Mouse (Mus musculus) thymus, adult 18-20 months (tissue): ENCODE measurements around the gene Cds1.

ENCODE experiments used
- DNase-seq, 2 experiments: peaks; one replicate each; pipeline ENCODE4 v3.0.0; 2022; ENCODE audit warnings: mixed read lengths in 2 of 2

The Cds1 gene

GRCm38 (mm10) chr5:101779376-101779863 is 14.5 kb downstream of the Cds1 start:
- DNase-seq: no peak

DNA sequence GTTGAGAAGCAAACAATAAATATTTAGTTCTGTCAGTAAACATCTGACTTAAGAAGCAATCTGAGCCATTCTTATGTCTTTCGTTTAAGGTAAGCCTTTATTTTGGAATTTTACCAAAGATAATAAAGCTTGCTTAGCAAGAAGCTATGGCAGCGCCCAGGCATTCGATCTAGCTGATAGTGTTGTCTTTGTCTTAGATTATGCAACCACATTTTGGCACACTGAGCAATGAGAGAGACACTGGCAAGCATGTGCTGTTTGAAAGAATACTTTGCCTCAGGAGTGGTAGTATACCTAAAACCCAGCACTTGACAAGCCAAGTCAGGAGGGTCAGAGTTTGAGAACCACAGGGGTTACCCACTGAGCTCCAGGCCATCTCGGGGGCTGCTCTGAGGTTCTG is 16.0 kb downstream of the Cds1 start:
- no peak for DNase-seq

DNA sequence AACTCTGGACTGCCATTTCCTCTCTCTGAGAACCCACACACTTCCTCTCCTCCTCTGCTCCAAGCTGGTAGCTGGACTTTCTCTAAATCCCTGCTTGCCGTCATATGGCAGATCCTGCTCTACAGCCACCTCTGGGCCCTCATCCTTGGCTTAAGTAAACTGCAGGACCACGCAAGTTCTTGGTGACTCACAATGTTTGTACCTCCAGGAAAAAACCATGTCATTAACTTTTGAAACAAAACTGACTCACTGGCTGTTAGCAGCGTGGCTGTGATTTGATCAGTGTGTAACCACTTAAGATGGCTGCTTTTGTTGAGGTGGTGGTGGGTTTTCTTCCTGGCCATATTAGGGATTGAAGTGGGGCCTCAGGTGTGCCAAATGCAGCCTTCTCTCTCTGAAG is 19.4 kb downstream of the Cds1 start:
- no peak for DNase-seq

DNA sequence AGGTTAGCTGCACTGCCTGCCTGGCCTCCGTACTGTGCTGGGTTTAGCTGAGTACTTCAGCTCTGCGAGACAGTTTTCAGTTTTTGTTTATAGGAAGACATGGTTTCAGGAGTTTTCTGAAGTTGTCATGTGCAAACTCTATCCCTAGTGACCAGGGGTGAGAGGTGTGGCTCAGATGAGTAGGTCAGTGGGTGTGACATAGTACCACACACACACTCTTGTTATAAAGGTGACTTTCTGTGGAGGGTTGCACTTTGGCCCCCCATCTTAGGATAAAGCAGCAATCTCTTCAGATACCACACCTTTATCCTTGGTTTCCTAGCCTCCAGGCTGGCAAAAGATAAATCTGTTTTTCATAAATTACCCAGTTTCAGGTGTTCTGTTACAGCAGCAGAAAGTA is 19.9 kb downstream of the Cds1 start:
- no peak for DNase-seq

GRCm38 (mm10) chr5:101785921-101786614 is 21.1 kb downstream of the Cds1 start:
- no peak for DNase-seq

- DNase-seq: no peak
These were observed 24.8 kb downstream of the Cds1 start for GRCm38 (mm10) chr5:101789770-101790169.

DNA sequence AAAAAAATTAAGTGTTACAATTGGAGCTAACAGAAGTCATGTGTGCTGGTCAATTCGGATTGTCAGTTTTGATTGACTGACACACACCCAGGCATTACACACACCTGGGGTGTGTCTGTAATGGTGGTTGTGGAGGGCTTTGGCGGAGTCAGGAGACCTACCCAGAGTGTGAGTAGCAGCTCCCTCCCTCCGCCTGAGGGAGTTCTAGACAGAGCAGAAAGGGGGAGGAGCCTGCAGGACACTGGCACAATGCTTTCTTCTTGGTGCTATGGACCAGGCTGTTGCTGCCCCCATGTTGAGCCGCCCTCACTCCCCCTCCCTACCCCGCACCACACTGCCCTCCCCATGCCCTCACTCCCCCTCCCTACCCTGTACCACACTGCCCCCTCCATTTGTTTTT is 25.6 kb downstream of the Cds1 start:
- DNase-seq: no peak

DNA sequence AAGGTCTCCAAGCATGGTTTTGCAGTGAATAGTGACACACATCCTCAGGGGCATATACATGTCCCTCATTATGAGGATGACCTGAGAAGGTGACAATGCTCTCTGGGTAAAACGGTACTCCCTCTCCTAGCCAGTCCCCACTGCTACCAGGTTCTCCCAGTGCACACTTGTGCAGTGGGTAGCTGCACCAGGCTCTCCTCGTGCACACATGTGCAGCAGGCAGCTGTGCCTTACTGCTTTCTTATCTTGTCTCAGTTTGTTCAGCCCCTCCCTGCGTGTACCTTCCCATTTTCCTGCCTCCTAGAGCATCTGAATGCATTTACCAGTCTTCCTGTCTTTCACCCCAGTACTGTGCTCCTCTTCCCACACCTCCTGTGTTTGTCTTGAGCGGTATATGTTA is 27.7 kb downstream of the Cds1 start:
- no peak for DNase-seq

DNA sequence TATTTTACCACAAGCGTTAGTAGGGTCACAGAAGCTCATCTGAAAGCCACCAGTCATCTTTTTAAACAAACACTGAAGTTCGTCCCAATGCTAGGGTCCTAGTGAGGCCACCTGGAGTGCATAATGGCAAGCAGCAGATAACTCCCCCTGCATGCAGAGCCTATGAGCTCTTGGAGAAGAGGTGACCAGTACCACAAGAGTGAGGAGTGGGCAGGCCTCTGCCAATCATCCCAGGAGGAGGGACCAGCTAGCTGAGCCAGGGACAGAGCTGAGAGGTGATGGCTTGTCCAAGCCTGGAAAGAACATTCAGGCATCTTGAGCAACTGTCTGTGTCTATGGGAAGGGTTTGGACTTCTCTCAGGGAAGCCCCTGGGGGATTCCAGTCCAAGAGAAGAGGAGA is 37.0 kb downstream of the Cds1 start:
- DNase-seq: no peak

DNA sequence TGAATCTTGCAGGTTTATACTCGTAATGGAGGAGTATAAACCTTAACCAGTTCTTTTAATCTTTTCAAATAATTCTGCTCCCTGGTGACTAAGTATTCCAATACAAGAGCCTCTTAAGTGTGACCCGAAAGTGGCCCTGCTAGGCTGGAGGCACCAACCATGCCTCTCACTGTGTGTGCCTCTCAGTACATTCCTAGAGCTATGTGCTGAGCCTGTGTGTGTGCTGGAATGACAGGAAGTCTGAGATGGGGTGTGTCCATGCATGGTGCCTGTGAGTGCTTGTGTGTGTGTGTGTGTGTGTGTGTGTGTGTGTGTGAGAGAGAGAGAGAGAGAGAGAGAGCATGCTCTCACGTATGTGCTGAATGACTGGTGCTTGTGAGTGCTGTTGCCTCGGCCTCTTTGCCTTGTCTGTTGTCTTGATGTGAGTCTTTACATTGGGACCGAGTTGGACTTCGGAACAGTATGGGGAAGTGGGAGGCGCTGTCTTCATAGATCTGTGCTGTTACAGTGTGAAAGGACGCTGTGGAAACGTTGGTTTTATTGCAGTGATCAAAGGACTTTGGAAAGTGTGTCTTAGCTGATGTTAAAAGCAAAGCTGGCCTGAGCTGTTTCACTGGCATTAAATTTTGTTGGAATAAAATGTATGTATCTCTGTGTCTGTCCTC is 37.6 kb downstream of the Cds1 start:
- DNase-seq: no peak

DNA sequence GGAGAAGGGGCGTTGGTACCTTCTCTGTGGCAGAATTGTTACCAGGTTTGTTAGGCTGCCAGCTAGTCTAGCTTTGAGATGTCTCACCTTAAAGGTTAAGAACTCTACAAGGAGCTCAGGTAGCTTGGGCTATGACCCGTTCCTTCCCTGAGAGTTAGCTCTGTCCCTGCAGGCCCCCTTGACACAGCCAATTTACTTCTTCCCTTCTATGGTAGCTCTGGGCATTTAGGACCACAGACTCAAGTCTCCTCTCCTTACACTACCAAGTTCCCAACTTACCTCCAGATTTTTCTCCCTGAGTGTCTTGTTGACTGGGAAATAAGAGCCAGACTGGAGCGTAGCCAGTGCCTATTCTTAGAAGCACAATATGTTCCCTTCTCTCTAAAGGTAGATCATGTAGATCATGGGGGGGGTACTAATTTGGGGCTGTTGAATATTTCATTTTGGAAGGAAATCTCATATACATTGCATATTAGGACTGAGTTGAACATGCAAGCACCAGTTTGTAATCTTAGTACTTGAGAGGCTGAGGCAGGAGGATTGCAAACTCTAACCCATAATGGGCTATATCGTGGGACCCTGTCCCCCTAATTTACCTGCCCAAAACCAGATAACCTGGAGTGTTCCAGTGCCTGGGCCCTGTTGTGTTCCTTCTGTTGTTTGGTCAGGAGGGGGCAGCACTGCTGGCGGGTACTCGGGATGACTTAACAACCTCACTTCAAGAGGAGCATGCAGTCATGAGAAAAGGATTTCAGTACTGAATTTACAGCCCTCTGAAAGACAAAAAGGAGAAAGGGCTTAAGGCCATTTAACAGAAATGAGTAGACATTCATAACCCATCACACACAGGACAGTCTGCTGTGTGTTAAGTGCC is 46.6 kb downstream of the Cds1 start:
- DNase-seq: no peak

- DNase-seq: no peak
These were observed 51.9 kb downstream of the Cds1 start for GRCm38 (mm10) chr5:101816822-101817221.

DNA sequence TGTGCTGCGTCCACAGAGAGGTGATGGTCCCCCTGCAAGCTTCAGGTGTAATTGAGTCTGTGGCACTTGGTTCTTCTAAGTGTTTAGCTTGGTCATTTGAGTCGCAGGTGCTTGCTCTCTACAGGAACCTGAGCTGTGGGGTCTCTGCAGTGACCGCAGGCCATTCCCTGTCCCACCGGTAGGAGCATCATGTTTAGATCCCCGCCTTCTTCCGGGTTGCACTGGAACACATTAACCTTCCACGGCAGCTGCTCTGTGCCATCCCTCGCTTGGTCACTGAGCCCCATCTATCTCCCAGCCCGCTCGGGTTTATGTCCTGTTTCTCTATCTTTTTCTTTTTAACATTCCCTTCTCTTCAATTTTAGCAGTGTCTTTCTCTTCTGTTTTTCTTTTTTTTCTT is 54.3 kb downstream of the Cds1 start:
- DNase-seq: no peak

- no peak for DNase-seq
These were observed 54.9 kb downstream of the Cds1 start for GRCm38 (mm10) chr5:101819844-101820243.

- DNase-seq: no peak
These were observed 56.1 kb downstream of the Cds1 start for GRCm38 (mm10) chr5:101821052-101821451.

GRCm38 (mm10) chr5:101821491-101822310 is 56.8 kb downstream of the Cds1 start:
- DNase-seq: no peak

GRCm38 (mm10) chr5:101822311-101822670 is 57.4 kb downstream of the Cds1 start:
- DNase-seq: no peak

GRCm38 (mm10) chr5:101825111-101825911 is 60.4 kb downstream of the Cds1 start:
- no peak for DNase-seq

DNA sequence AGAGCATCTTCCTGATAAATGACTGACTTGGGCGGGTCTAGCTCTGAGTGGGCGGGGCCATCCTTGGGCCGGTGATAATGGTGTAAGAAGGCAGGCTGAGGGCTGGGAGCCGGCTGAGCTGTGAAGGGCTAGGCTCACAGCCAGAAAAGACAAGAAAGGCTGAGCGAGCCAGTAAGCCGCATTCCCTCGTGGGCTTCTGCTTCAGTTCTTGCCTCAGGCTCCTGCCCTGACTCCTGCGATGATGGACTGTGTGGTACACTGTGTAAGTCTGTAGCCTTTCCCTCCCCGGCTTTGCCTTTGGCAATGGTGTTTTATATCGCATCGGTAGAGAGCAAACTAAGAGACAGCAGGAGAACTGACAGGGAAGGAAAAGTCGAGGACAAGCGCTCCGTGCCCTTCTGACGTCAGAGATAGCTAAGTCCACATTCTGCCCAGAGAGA is 61.6 kb downstream of the Cds1 start:
- no peak for DNase-seq

- DNase-seq: no peak
These were observed 62.5 kb downstream of the Cds1 start for GRCm38 (mm10) chr5:101827477-101827876.

DNA sequence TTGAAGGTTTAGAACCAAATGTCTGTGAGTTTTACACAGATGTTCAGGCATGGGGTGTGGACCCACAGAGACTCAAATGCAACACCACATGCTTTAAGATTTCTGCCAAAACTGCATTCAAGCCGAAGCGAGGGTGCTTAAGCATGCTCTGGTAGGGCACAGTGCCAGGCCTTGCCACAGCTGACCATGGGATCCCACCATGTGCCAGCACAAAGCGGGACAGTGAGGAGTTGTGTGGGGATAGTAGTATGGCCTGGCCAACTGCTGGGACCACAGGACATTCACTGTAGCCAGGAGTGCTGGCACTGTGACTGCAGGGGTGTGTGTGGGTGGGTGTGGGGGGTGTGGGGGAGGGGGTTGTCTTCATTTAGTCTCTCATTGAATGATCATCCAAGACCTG is 64.0 kb downstream of the Cds1 start:
- no peak for DNase-seq

DNA sequence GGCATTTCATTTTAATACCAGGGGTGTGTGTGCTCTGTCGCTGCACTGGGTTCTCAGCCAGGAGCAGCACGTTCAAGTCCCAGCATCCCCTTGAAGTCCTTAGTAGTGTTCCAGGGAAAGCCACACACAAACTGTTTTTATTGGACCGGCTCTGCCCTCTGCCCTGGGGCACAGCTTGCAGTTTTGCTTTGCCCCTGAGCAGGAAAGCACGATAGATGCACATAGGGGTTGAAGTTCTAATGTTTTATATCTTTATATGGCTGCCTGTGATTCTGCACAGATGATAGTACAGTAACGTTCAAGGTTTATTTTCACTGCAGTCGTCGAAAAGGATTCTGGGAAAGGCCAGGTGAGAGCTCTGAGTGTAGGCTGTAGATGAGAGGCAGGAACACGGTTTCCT is 65.2 kb downstream of the Cds1 start:
- DNase-seq: no peak
